Mouse (Mus musculus) adrenal gland, adult 2 months (tissue): ENCODE measurements at regions not wholly inside any gene's neighbourhood (a gene's known extent, or its start where the extent isn't known, plus 50 kb on each side); places are given as distances from the start of the nearest gene placed in this dataset.
"Not testable (repeated sequence)": the region's sequence is repeated elsewhere in the genome, so short reads cannot be mapped to it uniquely, and the experiment has no call there.

Experiments used
- DNase-seq: peaks from one replicate; pipeline ENCODE4 v3.0.0; 2021

- no peak for DNase-seq
Observed at GRCm38 (mm10) chr7:116596914-116597313, 92.7 kb downstream of the Nucb2 start.

DNA sequence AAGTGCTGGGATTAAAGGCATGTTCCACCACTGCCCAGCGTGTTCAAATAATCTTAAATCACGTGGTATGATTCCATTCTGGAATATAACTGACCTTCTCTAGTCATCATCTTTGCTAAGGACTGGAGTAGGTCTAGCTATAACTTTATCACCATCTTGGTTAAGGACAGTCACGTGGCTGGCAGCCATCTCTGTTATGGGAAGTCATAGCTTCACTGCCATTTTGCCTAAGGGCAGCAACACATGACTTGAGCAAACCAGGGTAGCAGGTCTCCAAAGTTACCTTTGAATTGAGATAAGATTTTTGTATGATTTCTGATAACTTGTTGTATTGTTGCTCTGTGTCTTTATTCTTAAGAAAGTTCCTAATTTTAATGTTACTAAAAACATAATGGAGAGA is 96.2 kb downstream of the Nucb2 start:
- no peak for DNase-seq

GRCm38 (mm10) chr7:116603167-116603839 is 99.1 kb downstream of the Nucb2 start:
- DNase-seq: peak; percentile 66

DNA sequence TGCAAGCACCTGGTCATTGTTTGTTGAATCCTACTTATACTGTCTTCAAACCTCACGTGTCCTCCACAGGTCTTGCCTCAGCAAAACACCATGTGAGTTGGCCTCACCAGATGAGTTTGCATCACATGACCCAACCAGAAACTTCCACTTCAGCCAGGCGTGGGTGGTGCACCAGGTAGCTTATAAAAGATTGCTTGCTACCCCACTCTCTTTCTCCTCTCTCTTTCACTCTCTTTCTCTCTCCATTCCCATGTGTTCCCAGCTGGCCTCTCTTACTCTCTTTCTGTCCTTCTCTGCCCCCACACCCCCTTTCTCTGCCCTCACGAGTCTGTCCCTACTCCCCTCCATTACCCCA is 99.6 kb downstream of the Nucb2 start:
- no peak for DNase-seq

GRCm38 (mm10) chr7:116606255-116606654 is 102.1 kb downstream of the Nucb2 start:
- DNase-seq: no peak

- DNase-seq: no peak
Observed at GRCm38 (mm10) chr7:116606751-116607483, 102.7 kb downstream of the Nucb2 start.

- DNase-seq: no peak
Observed at GRCm38 (mm10) chr7:116607628-116608225, 103.6 kb downstream of the Nucb2 start.

GRCm38 (mm10) chr7:116608350-116609085 is 104.3 kb downstream of the Nucb2 start:
- DNase-seq: peak; percentile 36

DNA sequence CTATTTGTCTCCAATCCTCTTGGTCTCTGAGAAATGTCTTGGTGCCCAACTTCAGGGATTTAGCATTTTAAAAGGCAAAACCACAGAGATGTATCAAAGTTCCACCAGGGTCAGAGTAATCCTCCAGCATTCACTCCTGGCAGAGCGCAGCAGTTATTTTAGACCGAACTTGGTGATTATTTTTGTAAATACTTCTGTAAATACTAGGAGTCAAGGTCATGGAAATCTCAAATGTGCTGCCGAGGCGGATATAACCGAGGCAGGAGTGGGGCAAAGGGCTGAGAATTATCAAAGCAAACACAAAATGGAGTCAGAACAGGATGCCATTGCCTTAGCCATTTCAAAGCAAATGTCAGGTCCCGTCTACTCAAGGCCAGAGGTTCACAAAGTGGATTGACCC is 105.2 kb downstream of the Nucb2 start:
- no peak for DNase-seq

DNA sequence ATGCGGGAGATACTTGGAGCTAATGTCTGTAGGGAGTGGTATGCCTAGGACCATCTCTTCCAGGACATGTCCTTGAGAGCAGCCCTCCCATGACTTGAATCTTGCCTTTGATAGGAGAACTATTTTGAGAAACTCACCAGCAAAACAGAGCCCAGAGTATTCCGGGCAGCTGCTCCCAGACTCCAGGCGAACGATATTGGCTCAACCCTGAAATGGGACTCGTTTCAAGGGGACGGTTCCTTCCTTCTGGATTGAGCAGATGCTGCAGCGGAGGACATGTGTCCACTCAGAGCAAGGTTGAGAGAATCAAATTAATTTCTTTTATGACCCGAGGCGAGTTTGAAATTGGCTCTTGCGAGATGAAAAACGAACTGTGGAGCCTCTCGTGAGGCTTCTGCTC is 105.7 kb downstream of the Nucb2 start:
- DNase-seq: no peak

DNA sequence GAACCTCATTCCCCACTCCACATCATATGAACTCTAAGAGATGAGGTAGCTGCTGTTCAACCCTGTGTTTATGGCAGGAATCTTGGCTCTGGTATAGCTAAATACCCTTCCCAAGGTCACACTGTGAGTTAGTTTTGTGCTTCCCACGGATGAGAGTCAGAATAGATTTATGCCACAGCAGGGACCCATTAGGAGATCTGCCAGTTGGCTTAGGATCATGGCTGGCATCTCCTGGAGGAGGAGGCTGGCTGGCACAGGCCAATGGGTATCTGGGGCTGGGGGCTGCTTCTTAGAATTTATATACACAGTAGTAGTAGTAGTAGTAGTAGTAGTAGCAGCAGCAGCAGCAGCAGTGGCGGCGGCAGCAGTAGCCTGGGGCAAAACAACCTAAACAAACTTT is 111.8 kb downstream of the Nucb2 start:
- peak; percentile 65 for DNase-seq

DNA sequence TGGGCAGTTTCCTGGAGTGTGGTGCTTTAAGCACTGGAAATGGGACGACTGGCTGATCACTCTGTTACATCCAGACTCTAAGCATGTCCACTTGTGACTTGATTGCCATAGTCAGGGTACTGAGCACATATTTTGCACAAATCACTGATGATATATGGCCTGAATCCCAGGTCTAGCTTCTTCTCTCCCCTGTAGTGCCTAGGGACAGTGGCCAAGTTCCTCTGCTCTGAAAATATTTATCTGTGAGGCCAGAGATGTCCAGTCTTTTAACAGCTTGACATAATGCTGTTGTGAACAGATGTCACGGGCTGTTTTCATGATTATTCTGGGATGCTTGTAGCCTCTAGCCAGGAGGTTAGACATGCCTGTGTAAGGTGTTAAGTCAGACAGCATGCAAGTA is 115.5 kb downstream of the Nucb2 start:
- no peak for DNase-seq

DNA sequence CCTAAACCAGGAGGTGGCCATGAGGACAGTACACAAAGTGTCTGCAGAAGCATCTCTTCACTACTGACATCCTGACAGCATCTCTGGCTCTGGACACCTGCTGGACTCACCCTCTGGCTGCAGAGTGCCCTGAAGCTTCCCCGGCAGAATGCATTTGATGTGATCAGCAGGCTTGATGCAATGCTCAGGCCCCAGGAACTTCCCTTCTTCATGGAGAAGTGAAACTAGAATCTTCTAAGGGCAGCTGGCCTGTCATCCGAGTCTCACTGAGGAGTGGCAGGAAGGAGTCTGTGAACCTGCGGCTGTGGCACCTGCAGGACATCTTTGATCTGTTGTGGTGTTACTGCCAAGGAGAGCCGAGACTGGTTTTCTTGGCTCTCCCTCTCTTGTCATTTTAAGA is 116.2 kb downstream of the Nucb2 start:
- DNase-seq: no peak

- no peak for DNase-seq
Observed at GRCm38 (mm10) chr7:116633210-116633609, 129.0 kb downstream of the Nucb2 start.

GRCm38 (mm10) chr7:116644902-116645650 is 140.9 kb downstream of the Nucb2 start:
- peak; percentile 27 for DNase-seq

- DNase-seq: no peak
Observed at GRCm38 (mm10) chr7:116654466-116654865, 150.3 kb downstream of the Nucb2 start.

DNA sequence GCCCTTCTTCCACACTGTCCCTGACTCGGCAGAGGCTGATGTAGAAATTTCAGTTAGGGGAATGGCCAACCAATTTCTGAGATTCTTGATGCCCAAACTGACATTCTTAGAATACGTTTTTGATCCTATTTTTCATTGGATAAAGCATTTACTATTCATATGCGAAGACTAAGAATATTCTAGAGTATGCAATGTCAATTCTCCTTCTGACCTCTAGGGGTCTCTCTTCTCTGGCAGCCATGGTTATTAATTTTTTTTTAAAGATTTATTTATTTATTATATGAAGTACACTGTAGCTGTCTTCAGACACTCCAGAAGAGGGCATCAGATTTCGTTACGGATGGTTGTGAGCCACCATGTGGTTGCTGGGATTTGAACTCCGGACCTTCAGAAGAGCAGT is 152.9 kb downstream of the Nucb2 start:
- DNase-seq: not testable (repeated sequence)

DNA sequence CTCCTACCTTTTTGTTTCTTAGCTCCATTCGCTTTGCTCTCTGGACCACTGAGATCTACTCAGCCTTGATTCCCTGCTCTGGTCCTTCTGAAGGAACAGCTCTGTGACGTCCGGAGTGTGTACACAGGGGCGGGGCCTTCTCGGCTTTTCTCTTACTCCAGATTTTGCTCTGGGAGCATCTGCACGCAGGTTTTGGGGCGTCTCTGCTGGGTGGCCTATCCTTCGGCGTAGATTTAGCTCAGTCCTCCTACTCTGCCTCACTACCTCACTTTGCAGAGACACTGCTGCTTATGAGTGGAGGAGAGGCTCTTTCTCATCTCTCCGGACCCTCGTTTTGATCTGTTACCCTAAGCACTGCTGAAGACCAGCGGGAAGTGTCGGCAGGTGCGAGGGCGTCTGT is 161.4 kb downstream of the Nucb2 start:
- no peak for DNase-seq

DNA sequence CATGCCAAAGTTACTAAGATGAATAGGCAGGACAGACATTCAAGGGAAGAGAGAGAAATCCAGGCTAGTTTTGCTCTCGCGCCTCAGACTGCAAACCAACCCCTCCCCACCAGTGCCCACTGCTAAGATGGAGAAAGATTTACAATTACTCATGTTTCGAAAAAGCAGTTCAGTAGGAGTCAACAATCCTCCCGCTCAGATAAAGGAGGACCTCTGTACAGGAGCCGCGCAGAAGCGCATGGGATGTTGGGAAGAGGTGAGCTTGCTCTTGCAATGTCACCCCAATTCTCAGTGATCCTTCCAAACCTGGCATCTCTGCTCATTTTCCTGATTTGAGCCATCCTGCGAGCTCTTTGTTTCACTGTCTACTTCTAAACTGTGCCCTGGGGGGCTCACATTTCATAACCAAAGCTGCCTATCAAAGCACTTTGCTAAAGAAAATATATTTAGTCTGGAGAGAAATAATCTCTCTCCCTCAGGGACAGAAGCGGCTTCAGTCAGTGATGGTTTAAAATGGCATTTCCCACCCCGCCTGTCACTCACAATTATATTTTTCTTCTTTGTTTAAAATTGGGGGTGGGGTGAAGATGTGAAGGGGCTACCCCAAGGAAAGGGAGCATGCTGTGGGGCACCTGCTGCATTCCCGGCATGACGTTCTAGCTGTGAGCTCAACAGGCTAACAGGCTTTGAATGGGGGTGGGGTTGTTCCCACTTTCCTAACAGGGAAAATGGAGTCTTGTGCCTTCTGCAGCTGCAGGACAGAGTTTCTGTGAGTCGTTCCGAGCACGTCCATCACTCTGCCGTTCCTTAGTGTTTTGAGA is 170.2 kb downstream of the Nucb2 start:
- DNase-seq: no peak

DNA sequence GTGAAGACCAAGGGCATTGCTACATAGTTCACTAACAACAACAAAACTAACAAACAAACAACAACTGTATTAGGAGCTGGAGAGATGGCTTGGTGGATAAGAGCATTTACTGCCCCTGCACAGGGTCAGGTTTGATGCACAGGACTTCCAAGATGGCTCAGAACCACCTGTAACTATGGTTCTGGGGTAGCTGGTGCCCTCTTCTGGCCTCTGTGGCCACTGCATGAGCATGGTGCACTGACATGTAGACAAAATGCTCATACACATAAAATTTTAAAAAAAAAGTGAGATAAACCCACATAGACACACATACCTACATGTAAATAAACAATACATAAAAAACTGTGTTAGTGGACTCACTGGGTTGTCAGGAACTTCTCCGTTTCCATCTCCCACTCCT is 172.5 kb downstream of the Nucb2 start:
- no peak for DNase-seq

DNA sequence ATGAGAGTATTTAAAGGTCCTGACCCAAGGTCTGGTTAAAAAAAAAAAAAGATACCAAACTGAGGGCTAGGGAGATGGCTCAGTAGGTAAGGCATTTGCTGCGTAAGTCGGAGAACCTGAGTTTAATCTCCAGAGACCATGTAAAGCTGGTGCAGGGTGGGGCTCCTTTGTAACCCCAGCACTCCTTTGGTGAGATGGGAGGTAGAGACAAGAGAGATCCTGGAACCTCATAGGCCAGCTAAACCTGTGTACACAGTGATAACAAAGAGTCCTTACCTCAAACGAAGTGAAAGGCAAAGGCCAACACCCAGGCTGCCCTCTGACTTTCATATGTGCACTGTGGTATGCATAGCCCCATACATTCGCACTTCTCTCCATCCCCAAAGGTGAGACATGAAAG is 175.0 kb downstream of the Nucb2 start:
- no peak for DNase-seq
